Mouse (Mus musculus): Measurements from ENCODE around the gene Olfr1377. TPM values are rescaled to one million over a fixed set of nuclear protein-coding genes. Genes with fewer than 3 reads are reported as not detected.
"Not testable (repeated sequence)": the region's sequence is repeated elsewhere in the genome, so short reads cannot be mapped to it uniquely, and the experiment has no call there.

Gene Olfr1377
- polyA plus RNA-seq, 1 experiment, result not detected

DNA sequence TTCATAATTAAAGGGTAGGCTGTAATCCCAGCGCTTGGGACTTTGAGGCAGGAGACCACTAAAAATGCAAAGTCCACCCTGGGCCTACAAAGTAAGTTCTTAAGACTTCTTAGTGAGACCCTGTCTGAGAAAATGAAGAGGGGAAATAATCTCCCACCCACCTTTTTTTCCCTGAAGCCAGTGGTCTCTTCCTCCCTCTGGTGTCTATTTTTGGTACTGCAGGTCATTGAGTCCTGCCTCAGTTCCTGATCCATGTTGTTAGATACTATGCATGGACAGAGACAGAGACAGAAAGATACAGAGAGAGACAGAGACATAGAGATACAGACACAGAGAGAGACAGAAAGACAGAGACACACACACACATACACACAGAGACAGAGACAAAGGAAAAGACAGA, 51.1 kb downstream of the Olfr1377 start:
- H3K36me3 ChIP-seq (ENCODE audit: control insufficient read depth, insufficient read depth), result no peaks in the 10 kb centered on the region

GRCm38 (mm10) chr11:51034141-51034540, 52.4 kb downstream of the Olfr1377 start:
- not testable (repeated sequence) for H3K4me3 ChIP-seq (ENCODE audit: insufficient read depth, poor library complexity, severe bottlenecking); H3K36me3 ChIP-seq (ENCODE audit: control insufficient read depth, insufficient read depth); H3K79me2 ChIP-seq (ENCODE audit: control insufficient read depth, insufficient read depth); H3K27me3 ChIP-seq (ENCODE audit: control insufficient read depth, insufficient read depth, insufficient read length); H3ac ChIP-seq (ENCODE audit: control insufficient read depth, insufficient read length, low read depth); H3K79me3 ChIP-seq (ENCODE audit: low read depth)

More for the DNA sequence above, 51.1 kb downstream of the Olfr1377 start:
- H3ac ChIP-seq (ENCODE audit: control insufficient read depth, insufficient read length, low read depth), result no peak overlapping the region
- no peaks in the 10 kb centered on the region for H3K79me2 ChIP-seq (ENCODE audit: control insufficient read depth, insufficient read depth)
- no peak overlapping the region for H3K4me3 ChIP-seq (ENCODE audit: insufficient read depth, poor library complexity, severe bottlenecking)
- no peaks in the 10 kb centered on the region for H3K79me3 ChIP-seq (ENCODE audit: low read depth)
- H3K27me3 ChIP-seq (ENCODE audit: control insufficient read depth, insufficient read depth, insufficient read length), result peaks cover 4% of the 10 kb centered on the region
- TF ChIP-seq MYOG (IDR thresholded peaks at IDR 0.05; ENCODE audit: control insufficient read depth, extremely low read depth, insufficient read length) (no peak), CTCF (IDR thresholded peaks at IDR 0.05; ENCODE audit: control insufficient read depth, insufficient read depth, insufficient read length) (no peak), MAX (IDR thresholded peaks at IDR 0.05) (no peak), FOSL1 (IDR thresholded peaks at IDR 0.05; ENCODE audit: insufficient read depth, low read length, poor library complexity, severe bottlenecking) (no peak), MYOD1 (IDR thresholded peaks at IDR 0.05; ENCODE audit: control insufficient read depth, insufficient read length, low read depth) (no peak), CEBPB (IDR thresholded peaks at IDR 0.05; ENCODE audit: low read depth) (no peak), USF1 (IDR thresholded peaks at IDR 0.05; ENCODE audit: low read depth) (no peak)

GRCm38 (mm10) chr11:51035951-51036350, 54.2 kb downstream of the Olfr1377 start:
- Histone ChIP-seq H3K4me3 (ENCODE audit: insufficient read depth, poor library complexity, severe bottlenecking) (no peak overlapping the region), H3K79me2 (ENCODE audit: control insufficient read depth, insufficient read depth) (no peaks in the 10 kb centered on the region), H3ac (ENCODE audit: control insufficient read depth, insufficient read length, low read depth) (no peak overlapping the region), H3K27me3 (ENCODE audit: control insufficient read depth, insufficient read depth, insufficient read length) (no peaks in the 10 kb centered on the region), H3K36me3 (ENCODE audit: control insufficient read depth, insufficient read depth) (no peaks in the 10 kb centered on the region), H3K79me3 (ENCODE audit: low read depth) (no peaks in the 10 kb centered on the region)
- no peak for TF ChIP-seq CEBPB (IDR thresholded peaks at IDR 0.05; ENCODE audit: low read depth)
- TF ChIP-seq FOSL1 (IDR thresholded peaks at IDR 0.05; ENCODE audit: insufficient read depth, low read length, poor library complexity, severe bottlenecking), result no peak
- TF ChIP-seq CTCF (IDR thresholded peaks at IDR 0.05; ENCODE audit: control insufficient read depth, insufficient read depth, insufficient read length), result no peak
- no peak for TF ChIP-seq MYOD1 (IDR thresholded peaks at IDR 0.05; ENCODE audit: control insufficient read depth, insufficient read length, low read depth)
- TF ChIP-seq MAX (IDR thresholded peaks at IDR 0.05), result no peak
- TF ChIP-seq USF1 (IDR thresholded peaks at IDR 0.05; ENCODE audit: low read depth), result no peak
- no peak for TF ChIP-seq MYOG (IDR thresholded peaks at IDR 0.05; ENCODE audit: control insufficient read depth, extremely low read depth, insufficient read length)

Other genes with a start within 250 kb of the Olfr1377 start
- 1.6 TPM for gene Zfp354c, start 154.2 kb upstream of the Olfr1377 start, polyA plus RNA-seq (2012; fragmentation: generic; extraction: Trizol)
- 0.01 TPM for gene Zfp879, start 140.4 kb upstream of the Olfr1377 start, polyA plus RNA-seq (2012; fragmentation: generic; extraction: Trizol)
- gene Grm6, start 131.3 kb upstream of the Olfr1377 start, polyA plus RNA-seq (2012; fragmentation: generic; extraction: Trizol), result not detected
- not detected for gene Zfp454, start 94.3 kb upstream of the Olfr1377 start, polyA plus RNA-seq (2012; fragmentation: generic; extraction: Trizol)
- gene Zfp2, start 65.8 kb upstream of the Olfr1377 start, polyA plus RNA-seq (2012; fragmentation: generic; extraction: Trizol), result 0.69 TPM
- gene Zfp354b, start 50.3 kb upstream of the Olfr1377 start, polyA plus RNA-seq (2012; fragmentation: generic; extraction: Trizol), result 0.11 TPM
- gene 4933414I15Rik, start 38.2 kb upstream of the Olfr1377 start, polyA plus RNA-seq (2012; fragmentation: generic; extraction: Trizol), result not detected
- gene Prop1, start 28.2 kb upstream of the Olfr1377 start, polyA plus RNA-seq (2012; fragmentation: generic; extraction: Trizol), result not detected
- gene Olfr1378, start 15.4 kb upstream of the Olfr1377 start, polyA plus RNA-seq (2012; fragmentation: generic; extraction: Trizol), result not detected
- gene Olfr51, start 21.6 kb downstream of the Olfr1377 start, polyA plus RNA-seq (2012; fragmentation: generic; extraction: Trizol), result not detected
- not detected for gene Olfr54, start 32.3 kb downstream of the Olfr1377 start, polyA plus RNA-seq (2012; fragmentation: generic; extraction: Trizol)
- gene Olfr1375, start 66.1 kb downstream of the Olfr1377 start, polyA plus RNA-seq (2012; fragmentation: generic; extraction: Trizol), result not detected
- gene Zfp354a, start 77.3 kb downstream of the Olfr1377 start, polyA plus RNA-seq (2012; fragmentation: generic; extraction: Trizol), result 0.88 TPM
- gene Gm12569, start 238.5 kb downstream of the Olfr1377 start, polyA plus RNA-seq (2012; fragmentation: generic; extraction: Trizol), result 0.09 TPM